Mouse (Mus musculus) cerebellum, adult 2 months (tissue): ENCODE data around the gene Arl13a.

Experiments used
- CTCF ChIP-seq: fragments of 200-500 bp; IDR thresholded peaks from 2 replicates; pipeline ENCODE4 v1.5.1; 2011; ENCODE audit warnings: low read depth, mild to moderate bottlenecking, control low read depth, low read length, moderate library complexity, borderline replicate concordance; ENCODE audit not compliant: insufficient read depth
- POLR2A ChIP-seq: fragments of 200-500 bp; IDR thresholded peaks from 2 replicates; pipeline ENCODE4 v1.6.1; 2011; ENCODE audit warnings: low read length, control low read depth, borderline replicate concordance; ENCODE audit not compliant: insufficient read depth

- TF ChIP-seq CTCF, result no peak
- no peak for TF ChIP-seq POLR2A
Measured at GRCm38 (mm10) chrX:134220618-134221017, 33.3 kb downstream of the Arl13a start.
